Mouse (Mus musculus) heart, postnatal 0 days (tissue): ENCODE data around the gene Prdm8. TPM values are rescaled to one million over a fixed set of nuclear protein-coding genes. Genes with fewer than 3 reads are reported as not detected.

Experiments used
- ATAC-seq: fragments of 200-750 bp; cut with Nextera tagmentation; 2 replicates; pipeline ENCODE4 v1.8.0; 2017; ENCODE audit warnings: low read depth, moderate number of reproducible peaks, moderate library complexity; ENCODE audit not compliant: insufficient read depth
- DNase-seq: peaks from one replicate; pipeline ENCODE4 v3.0.0-alpha.2; 2016; ENCODE audit warnings: low spot score
- H3K27ac ChIP-seq: fragments of 300-500 bp; sonication (generic); 2 replicates; pipeline ENCODE4 v1.5.1; 2014; ENCODE audit warnings: low read depth, mild to moderate bottlenecking
- H3K27me3 ChIP-seq: fragments of 300-500 bp; sonication (generic); 2 replicates; pipeline ENCODE4 v1.6.1; 2014; ENCODE audit warnings: low read length, mixed read lengths; ENCODE audit not compliant: control insufficient read depth, insufficient read depth
- H3K36me3 ChIP-seq: fragments of 300-500 bp; sonication (generic); replicated peaks from 2 replicates; pipeline ENCODE4 v1.6.1; 2014; ENCODE audit warnings: low read length, mixed read lengths; ENCODE audit not compliant: control insufficient read depth, insufficient read depth
- H3K4me1 ChIP-seq: fragments of 300-500 bp; sonication (generic); 2 replicates; pipeline ENCODE4 v1.6.1; 2014; ENCODE audit warnings: antibody characterized with exemption; ENCODE audit not compliant: control insufficient read depth, insufficient read depth
- H3K4me2 ChIP-seq: fragments of 300-500 bp; sonication (generic); 2 replicates; pipeline ENCODE4 v1.6.1; 2014; ENCODE audit warnings: low read depth, mild to moderate bottlenecking, low read length, moderate library complexity
- H3K4me3 ChIP-seq: fragments of 300-500 bp; sonication (generic); 2 replicates; pipeline ENCODE4 v1.5.1; 2014; ENCODE audit warnings: low read depth, low read length
- H3K9ac ChIP-seq: fragments of 300-500 bp; sonication (generic); replicated peaks from 2 replicates; pipeline ENCODE4 v1.6.1; 2014; ENCODE audit warnings: low read depth, low read length, mixed read lengths
- H3K9me3 ChIP-seq: fragments of 300-500 bp; sonication (generic); replicated peaks from 2 replicates; pipeline ENCODE4 v1.6.1; 2016; ENCODE audit warnings: low read length; ENCODE audit not compliant: control insufficient read depth
- CTCF ChIP-seq: IDR thresholded peaks from 2 replicates; pipeline ENCODE4 v1.5.1; 2016; ENCODE audit warnings: antibody characterized with exemption, control low read depth, low read depth
- EP300 ChIP-seq: IDR thresholded peaks from 2 replicates; pipeline ENCODE4 v1.6.1; 2016; ENCODE audit warnings: antibody characterized with exemption, low read depth
- WGBS: fragments of 180-500 bp; shearing (Covaris S2); extraction: QIAGEN DNeasy Blood & Tissue Kit; methylation state at CpG from one replicate; pipeline ENCODE4 v1.1.7; 2014; 5-methylcytosine and 5-hydroxymethylcytosine counted together
- polyA plus RNA-seq: library from polyadenylated mRNA; unstranded; fragments of >200 nt; fragmentation: Nextera tagmentation; extraction: Ambion mirVana; gene quantifications from 2 replicates; pipeline ENCODE4 v1.2.1, GENCODE M21; 2015
- total RNA-seq: library from RNA; depleted of rRNA; stranded (reverse); fragments of >200 nt; gene quantifications from 2 replicates; pipeline ENCODE4 v1.2.3, GENCODE M21; 2014; ENCODE audit warnings: low replicate concordance

Prdm8 gene
- total and polyA plus RNA-seq, 2 experiments from 2014 or later: not detected

DNA sequence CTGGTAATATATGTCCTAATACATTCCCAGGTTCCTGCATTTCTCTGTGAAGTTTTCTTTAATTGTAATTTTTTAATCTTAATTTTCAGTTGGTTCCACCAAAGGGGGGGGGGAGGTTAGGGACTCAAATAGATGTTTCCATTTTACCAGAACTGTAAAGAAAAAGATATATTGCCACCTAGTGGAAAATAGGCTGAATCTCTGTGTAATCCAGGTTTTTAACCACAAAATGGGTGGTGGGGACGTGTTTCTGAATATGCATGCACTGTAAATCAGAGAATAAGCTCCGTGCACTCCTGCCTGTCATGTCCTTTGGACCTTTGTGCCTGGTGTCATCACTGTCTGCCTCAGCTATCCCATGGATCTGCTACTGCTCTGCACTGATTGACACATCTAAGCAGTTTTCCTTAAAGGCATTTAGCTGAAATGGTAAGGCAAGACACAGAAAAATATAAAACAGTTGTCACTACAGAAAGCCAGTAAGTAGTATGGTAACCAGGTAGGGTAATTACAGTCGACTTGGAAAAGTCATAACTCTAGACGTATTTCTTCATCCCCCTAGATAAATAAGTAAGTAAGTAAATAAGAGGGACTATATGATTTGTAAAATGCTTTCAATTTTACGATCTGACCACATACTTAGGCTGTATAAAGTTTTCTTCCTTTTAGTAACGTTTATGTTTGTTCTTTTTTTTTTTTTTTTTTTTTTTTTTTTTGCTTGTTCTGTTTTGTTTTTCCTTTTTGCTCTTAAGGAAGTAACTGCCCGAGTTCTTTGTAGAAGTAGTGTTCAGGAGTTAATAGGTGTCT is 31.6 kb downstream of the Prdm8 start:
- Histone ChIP-seq H3K4me3 (no peak overlapping the region), H3K27me3 (no peaks in the 10 kb centered on the region), H3K36me3 (no peaks in the 10 kb centered on the region), H3K9me3 (no peaks in the 10 kb centered on the region), H3K27ac (no peak overlapping the region), H3K9ac (no peak overlapping the region), H3K4me1 (no peaks in the 10 kb centered on the region), H3K4me2 (no peak overlapping the region)
- no peak for ATAC-seq
- no peak for DNase-seq
- no peak for TF ChIP-seq EP300
- peak; percentile 29; the same call in 1 of the 2 replicates for TF ChIP-seq CTCF
- WGBS: 54% methylated on average over 7 of the region's 7 CpGs

- 32% methylated on average over 7 of the region's 7 CpGs for WGBS
- ATAC-seq (no peak), DNase-seq (no peak)
- no peak overlapping the region for H3K27ac ChIP-seq
- no peaks in the 10 kb centered on the region for H3K4me1 ChIP-seq
- no peaks in the 10 kb centered on the region for H3K9me3 ChIP-seq
- no peaks in the 10 kb centered on the region for H3K27me3 ChIP-seq
- H3K4me3 ChIP-seq: no peak overlapping the region
- no peak overlapping the region for H3K9ac ChIP-seq
- H3K36me3 ChIP-seq: no peaks in the 10 kb centered on the region
- no peak overlapping the region for H3K4me2 ChIP-seq
- TF ChIP-seq CTCF: no peak
- TF ChIP-seq EP300: no peak
Measured at GRCm38 (mm10) chr5:98199219-98199552, 32.2 kb downstream of the Prdm8 start.

DNA sequence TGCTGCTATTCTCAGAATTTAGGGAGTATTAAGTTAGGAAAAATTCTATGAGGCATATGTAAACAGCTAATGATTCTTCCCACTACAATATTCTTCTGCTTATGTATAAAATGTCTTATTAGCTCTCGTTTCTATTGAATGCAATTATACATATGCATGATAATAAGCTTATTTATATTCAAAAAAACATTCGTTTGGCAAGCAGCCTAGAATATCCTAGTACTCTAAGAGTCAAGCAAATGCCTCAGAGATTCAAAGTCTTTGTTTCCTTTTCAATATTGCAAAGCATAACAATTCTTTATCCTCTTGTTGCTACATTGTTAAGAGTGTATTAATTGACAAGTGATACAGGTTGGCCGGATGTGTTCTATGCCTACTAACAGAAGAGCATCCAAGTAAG is 34.6 kb downstream of the Prdm8 start:
- ATAC-seq (no peak), DNase-seq (no peak)
- no peaks in the 10 kb centered on the region for H3K27me3 ChIP-seq
- no peak overlapping the region for H3K9ac ChIP-seq
- no peaks in the 10 kb centered on the region for H3K36me3 ChIP-seq
- 71% methylated on average over 3 of the region's 3 CpGs for WGBS
- no peaks in the 10 kb centered on the region for H3K4me1 ChIP-seq
- H3K9me3 ChIP-seq: no peaks in the 10 kb centered on the region
- no peak overlapping the region for H3K27ac ChIP-seq
- H3K4me2 ChIP-seq: no peak overlapping the region
- TF ChIP-seq EP300 (no peak), CTCF (no peak)
- H3K4me3 ChIP-seq: no peak overlapping the region

GRCm38 (mm10) chr5:98202996-98203395 is 36.0 kb downstream of the Prdm8 start:
- no peak for DNase-seq
- no peaks in the 10 kb centered on the region for H3K4me1 ChIP-seq
- no peaks in the 10 kb centered on the region for H3K36me3 ChIP-seq
- ATAC-seq: no peak
- H3K27me3 ChIP-seq: no peaks in the 10 kb centered on the region
- H3K27ac ChIP-seq: no peak overlapping the region
- no peak overlapping the region for H3K4me2 ChIP-seq
- WGBS: 26% methylated on average over 4 of the region's 4 CpGs
- no peak overlapping the region for H3K4me3 ChIP-seq
- H3K9me3 ChIP-seq: no peaks in the 10 kb centered on the region
- TF ChIP-seq EP300 (no peak), CTCF (no peak)
- no peak overlapping the region for H3K9ac ChIP-seq

GRCm38 (mm10) chr5:98212501-98212900 is 45.5 kb downstream of the Prdm8 start:
- H3K4me2 ChIP-seq: no peak overlapping the region
- no peak overlapping the region for H3K9ac ChIP-seq
- no peak for ATAC-seq
- TF ChIP-seq CTCF: no peak
- no peak for TF ChIP-seq EP300
- 56% methylated on average over 4 of the region's 4 CpGs for WGBS
- H3K4me3 ChIP-seq: no peak overlapping the region
- no peaks in the 10 kb centered on the region for H3K27me3 ChIP-seq
- H3K27ac ChIP-seq: no peak overlapping the region
- no peaks in the 10 kb centered on the region for H3K36me3 ChIP-seq
- no peaks in the 10 kb centered on the region for H3K9me3 ChIP-seq
- no peaks in the 10 kb centered on the region for H3K4me1 ChIP-seq
- no peak for DNase-seq

- Histone ChIP-seq H3K4me2 (no peak overlapping the region), H3K9ac (no peak overlapping the region), H3K27me3 (no peaks in the 10 kb centered on the region), H3K9me3 (no peaks in the 10 kb centered on the region), H3K4me1 (no peaks in the 10 kb centered on the region), H3K4me3 (no peak overlapping the region), H3K36me3 (no peaks in the 10 kb centered on the region), H3K27ac (no peak overlapping the region)
- WGBS: 72% methylated on average over 4 of the region's 4 CpGs
- ATAC-seq (no peak), DNase-seq (no peak)
- TF ChIP-seq EP300 (no peak), CTCF (no peak)
Measured at GRCm38 (mm10) chr5:98221956-98222355, 55.0 kb downstream of the Prdm8 start.
